Mouse (Mus musculus) naive thymus-derived CD4-positive, alpha-beta T cell, adult 2 months (primary cell): ENCODE measurements around the gene Gpc3.
A peak's percentile ranks its signal among the peaks of the same experiment; 100 is the strongest.

Experiments used
- DNase-seq: peaks from one replicate; pipeline ENCODE4 v3.0.0-alpha.2; 2011; ENCODE audit warnings: low read depth

Gpc3 gene

GRCm38 (mm10) chrX:52613328-52614030 lies at the start of gene Gpc3:
Gene Gpc3 (minus strand): TSS chrX:52613950.
- DNase-seq = peak; percentile 4

- peak; percentile 2 for DNase-seq
Measured at GRCm38 (mm10) chrX:52651975-52652374, 38.2 kb upstream of the Gpc3 start.

- no peak for DNase-seq
Measured at GRCm38 (mm10) chrX:52651472-52651948, 37.8 kb upstream of the Gpc3 start.

GRCm38 (mm10) chrX:52648910-52649785 lies 35.4 kb upstream of the Gpc3 start:
- no peak for DNase-seq

GRCm38 (mm10) chrX:52644393-52644792 lies 30.6 kb upstream of the Gpc3 start:
- no peak for DNase-seq

- DNase-seq = no peak
Measured at GRCm38 (mm10) chrX:52643350-52643749, 29.6 kb upstream of the Gpc3 start.

- DNase-seq = no peak
Measured at GRCm38 (mm10) chrX:52642126-52642525, 28.4 kb upstream of the Gpc3 start.

GRCm38 (mm10) chrX:52637419-52637818 lies 23.7 kb upstream of the Gpc3 start:
- no peak for DNase-seq

- DNase-seq = no peak
Measured at GRCm38 (mm10) chrX:52633976-52634375, 20.2 kb upstream of the Gpc3 start.

- DNase-seq = no peak
Measured at GRCm38 (mm10) chrX:52632688-52633324, 19.1 kb upstream of the Gpc3 start.

- no peak for DNase-seq
Measured at GRCm38 (mm10) chrX:52626963-52627716, 13.4 kb upstream of the Gpc3 start.

GRCm38 (mm10) chrX:52617813-52618212 lies 4.1 kb upstream of the Gpc3 start:
- no peak for DNase-seq

GRCm38 (mm10) chrX:52616152-52616551 lies 2.4 kb upstream of the Gpc3 start:
- no peak for DNase-seq

GRCm38 (mm10) chrX:52614031-52614381 lies 256 bp upstream of the Gpc3 start:
- DNase-seq = no peak

GRCm38 (mm10) chrX:52612806-52613205 lies 944 bp downstream of the Gpc3 start:
- no peak for DNase-seq

GRCm38 (mm10) chrX:52611987-52612670 lies 1.6 kb downstream of the Gpc3 start:
- DNase-seq = no peak

- no peak for DNase-seq
Measured at GRCm38 (mm10) chrX:52611541-52611940, 2.2 kb downstream of the Gpc3 start.

- no peak for DNase-seq
Measured at GRCm38 (mm10) chrX:52603143-52603542, 10.6 kb downstream of the Gpc3 start.

GRCm38 (mm10) chrX:52599246-52599645 lies 14.5 kb downstream of the Gpc3 start:
- DNase-seq = no peak

- no peak for DNase-seq
Measured at GRCm38 (mm10) chrX:52587671-52588070, 26.1 kb downstream of the Gpc3 start.

GRCm38 (mm10) chrX:52559995-52560394 lies 53.8 kb downstream of the Gpc3 start:
- DNase-seq = no peak
